Mouse (Mus musculus): Measurements from ENCODE around the gene Hsbp1.

The Hsbp1 gene

DNA sequence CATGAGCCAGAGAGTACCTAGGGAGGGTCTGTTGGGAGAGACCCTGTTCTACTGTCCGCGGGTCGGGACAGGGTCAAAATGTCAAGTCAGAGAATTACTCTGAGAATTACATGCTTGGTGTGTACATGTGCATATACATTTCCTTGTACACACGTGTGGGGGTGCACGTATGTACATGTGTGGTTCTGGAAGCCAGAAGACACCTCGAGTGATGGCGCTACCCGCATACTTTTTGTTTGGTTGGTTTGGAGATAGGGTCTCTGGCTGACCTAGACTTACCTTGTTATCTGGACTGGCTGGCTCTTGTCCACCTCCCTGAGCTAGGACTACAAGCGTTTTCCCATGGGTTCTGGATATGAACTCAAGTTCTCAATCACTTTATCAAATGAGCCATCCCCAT is 49.8 kb downstream of the Hsbp1 start:
- no peak for DNase-seq

DNA sequence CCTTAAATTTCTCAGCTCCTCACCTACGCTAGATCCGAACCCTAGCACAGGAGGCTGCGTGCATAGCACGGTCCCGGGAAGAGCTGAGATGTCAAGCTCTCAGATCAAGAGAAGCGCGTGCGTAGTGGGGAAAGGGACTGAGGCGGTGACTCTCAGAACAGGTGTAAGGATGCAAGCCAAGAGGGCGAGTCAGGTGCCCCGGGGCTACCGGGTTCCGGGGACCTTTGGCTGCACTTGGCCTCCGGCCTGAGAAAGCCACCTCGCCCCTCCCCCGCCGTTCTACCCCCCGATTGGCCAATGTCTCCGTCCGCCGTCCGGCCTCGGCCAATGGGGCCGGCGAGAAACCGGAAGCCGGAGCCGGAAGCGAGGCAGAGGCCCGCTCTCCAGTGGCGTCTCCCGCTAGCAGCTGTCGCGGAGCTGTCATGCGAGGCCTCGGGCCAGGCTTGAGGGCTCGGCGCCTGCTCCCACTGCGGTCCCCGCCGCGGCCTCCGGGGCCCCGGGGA is 50.3 kb downstream of the Hsbp1 start, which contains the start of gene Mlycd:
Gene Mlycd (plus strand): TSS at position 355 of the 503 bp plus-strand sequence.
- DNase-seq = peak; percentile 96

- peak; percentile 36 for DNase-seq
Observed at GRCm38 (mm10) chr8:119395072-119395950, 51.0 kb downstream of the Hsbp1 start.

Data from kidney, adult 9 months (tissue).